Mouse (Mus musculus): ENCODE measurements around the gene Fgf22.

Fgf22 gene

GRCm38 (mm10) chr10:79723692-79724091, 31.2 kb upstream of the Fgf22 start:
- H3K27me3 ChIP-seq (ENCODE audit: insufficient read depth, low read length): peaks cover 6% of the 10 kb centered on the region
- H3K4me3 ChIP-seq (replicated peaks; ENCODE audit: low read length): no peak overlapping the region
- peaks cover 50% of the 10 kb centered on the region for H3K4me1 ChIP-seq (replicated peaks; ENCODE audit: low read depth, low read length)
- H3K36me3 ChIP-seq (ENCODE audit: insufficient read depth, low read length): peaks cover 26% of the 10 kb centered on the region; the same call in 1 of the 2 replicates
- peaks cover 13% of the 10 kb centered on the region for H3K9me3 ChIP-seq (ENCODE audit: low read length)
- no peak for TF ChIP-seq CTCF (conservative IDR thresholded peaks at IDR 0.05; ENCODE audit: low read length)
- TF ChIP-seq POU5F1 (IDR thresholded peaks at IDR 0.05; ENCODE audit: borderline replicate concordance, low read length): no peak
- TF ChIP-seq NANOG (IDR thresholded peaks at IDR 0.05; ENCODE audit: borderline replicate concordance, low read length): no peak

GRCm38 (mm10) chr10:79726090-79726489, 28.8 kb upstream of the Fgf22 start:
- H3K4me1 ChIP-seq (replicated peaks; ENCODE audit: low read depth, low read length): peaks cover 59% of the 10 kb centered on the region
- H3K9me3 ChIP-seq (ENCODE audit: low read length): peaks cover 13% of the 10 kb centered on the region
- H3K36me3 ChIP-seq (ENCODE audit: insufficient read depth, low read length): peaks cover 26% of the 10 kb centered on the region; the same call in 1 of the 2 replicates
- TF ChIP-seq NANOG (IDR thresholded peaks at IDR 0.05; ENCODE audit: borderline replicate concordance, low read length): no peak
- TF ChIP-seq CTCF (conservative IDR thresholded peaks at IDR 0.05; ENCODE audit: low read length): peak; percentile 67
- TF ChIP-seq POU5F1 (IDR thresholded peaks at IDR 0.05; ENCODE audit: borderline replicate concordance, low read length): no peak
- H3K4me3 ChIP-seq (replicated peaks; ENCODE audit: low read length): no peak overlapping the region
- H3K27me3 ChIP-seq (ENCODE audit: insufficient read depth, low read length): no peaks in the 10 kb centered on the region

- Histone ChIP-seq H3K4me1 (replicated peaks; ENCODE audit: low read depth, low read length) (peaks cover 47% of the 10 kb centered on the region), H3K9me3 (ENCODE audit: low read length) (peaks cover 13% of the 10 kb centered on the region), H3K27me3 (ENCODE audit: insufficient read depth, low read length) (no peaks in the 10 kb centered on the region), H3K4me3 (replicated peaks; ENCODE audit: low read length) (peak overlapping the region; percentile 23; the same call in 1 of the 2 replicates), H3K36me3 (ENCODE audit: insufficient read depth, low read length) (peaks cover 41% of the 10 kb centered on the region)
- TF ChIP-seq POU5F1 (IDR thresholded peaks at IDR 0.05; ENCODE audit: borderline replicate concordance, low read length): no peak
- no peak for TF ChIP-seq CTCF (conservative IDR thresholded peaks at IDR 0.05; ENCODE audit: low read length)
These were observed 26.3 kb upstream of the Fgf22 start for GRCm38 (mm10) chr10:79728323-79729249.

- Histone ChIP-seq H3K36me3 (ENCODE audit: insufficient read depth, low read length) (peaks cover 48% of the 10 kb centered on the region), H3K4me3 (replicated peaks; ENCODE audit: low read length) (no peak overlapping the region), H3K4me1 (replicated peaks; ENCODE audit: low read depth, low read length) (peaks cover 47% of the 10 kb centered on the region), H3K9me3 (ENCODE audit: low read length) (peaks cover 13% of the 10 kb centered on the region), H3K27me3 (ENCODE audit: insufficient read depth, low read length) (no peaks in the 10 kb centered on the region; the same call in 1 of the 2 replicates)
- TF ChIP-seq CTCF (conservative IDR thresholded peaks at IDR 0.05; ENCODE audit: low read length) (no peak), POU5F1 (IDR thresholded peaks at IDR 0.05; ENCODE audit: borderline replicate concordance, low read length) (no peak), NANOG (IDR thresholded peaks at IDR 0.05; ENCODE audit: borderline replicate concordance, low read length) (no peak)
These were observed 25.4 kb upstream of the Fgf22 start for GRCm38 (mm10) chr10:79729357-79729965.

- Histone ChIP-seq H3K27me3 (ENCODE audit: insufficient read depth, low read length) (no peaks in the 10 kb centered on the region; the same call in none of the 2 replicates), H3K4me1 (replicated peaks; ENCODE audit: low read depth, low read length) (peaks cover 40% of the 10 kb centered on the region), H3K9me3 (ENCODE audit: low read length) (peaks cover 16% of the 10 kb centered on the region), H3K4me3 (replicated peaks; ENCODE audit: low read length) (no peak overlapping the region), H3K36me3 (ENCODE audit: insufficient read depth, low read length) (peaks cover 48% of the 10 kb centered on the region)
- TF ChIP-seq CTCF (conservative IDR thresholded peaks at IDR 0.05; ENCODE audit: low read length) (peak; percentile 95), POU5F1 (IDR thresholded peaks at IDR 0.05; ENCODE audit: borderline replicate concordance, low read length) (no peak)
These were observed 22.4 kb upstream of the Fgf22 start for GRCm38 (mm10) chr10:79732500-79732899.

- Histone ChIP-seq H3K4me1 (replicated peaks; ENCODE audit: low read depth, low read length) (peaks cover 30% of the 10 kb centered on the region), H3K36me3 (ENCODE audit: insufficient read depth, low read length) (peaks cover 60% of the 10 kb centered on the region), H3K9me3 (ENCODE audit: low read length) (peaks cover 28% of the 10 kb centered on the region), H3K27me3 (ENCODE audit: insufficient read depth, low read length) (no peaks in the 10 kb centered on the region; the same call in none of the 2 replicates), H3K4me3 (replicated peaks; ENCODE audit: low read length) (no peak overlapping the region)
- TF ChIP-seq POU5F1 (IDR thresholded peaks at IDR 0.05; ENCODE audit: borderline replicate concordance, low read length) (no peak), NANOG (IDR thresholded peaks at IDR 0.05; ENCODE audit: borderline replicate concordance, low read length) (no peak), CTCF (conservative IDR thresholded peaks at IDR 0.05; ENCODE audit: low read length) (no peak)
These were observed 21.0 kb upstream of the Fgf22 start for GRCm38 (mm10) chr10:79733847-79734246.

- TF ChIP-seq NANOG (IDR thresholded peaks at IDR 0.05; ENCODE audit: borderline replicate concordance, low read length) (no peak), CTCF (conservative IDR thresholded peaks at IDR 0.05; ENCODE audit: low read length) (no peak), POU5F1 (IDR thresholded peaks at IDR 0.05; ENCODE audit: borderline replicate concordance, low read length) (no peak)
- Histone ChIP-seq H3K9me3 (ENCODE audit: low read length) (peaks cover 43% of the 10 kb centered on the region), H3K36me3 (ENCODE audit: insufficient read depth, low read length) (peaks cover 75% of the 10 kb centered on the region), H3K4me1 (replicated peaks; ENCODE audit: low read depth, low read length) (peaks cover 23% of the 10 kb centered on the region), H3K4me3 (replicated peaks; ENCODE audit: low read length) (peak overlapping the region; percentile 78), H3K27me3 (ENCODE audit: insufficient read depth, low read length) (no peaks in the 10 kb centered on the region; the same call in none of the 2 replicates)
These were observed 19.5 kb upstream of the Fgf22 start for GRCm38 (mm10) chr10:79735361-79735760.

- Histone ChIP-seq H3K27me3 (ENCODE audit: insufficient read depth, low read length) (no peaks in the 10 kb centered on the region; the same call in none of the 2 replicates), H3K36me3 (ENCODE audit: insufficient read depth, low read length) (peaks cover 81% of the 10 kb centered on the region), H3K9me3 (ENCODE audit: low read length) (peaks cover 57% of the 10 kb centered on the region), H3K4me1 (replicated peaks; ENCODE audit: low read depth, low read length) (peaks cover 23% of the 10 kb centered on the region), H3K4me3 (replicated peaks; ENCODE audit: low read length) (no peak overlapping the region)
- TF ChIP-seq CTCF (conservative IDR thresholded peaks at IDR 0.05; ENCODE audit: low read length) (no peak), POU5F1 (IDR thresholded peaks at IDR 0.05; ENCODE audit: borderline replicate concordance, low read length) (no peak), NANOG (IDR thresholded peaks at IDR 0.05; ENCODE audit: borderline replicate concordance, low read length) (no peak)
These were observed 18.2 kb upstream of the Fgf22 start for GRCm38 (mm10) chr10:79736706-79737105.
